Mouse (Mus musculus): ENCODE measurements at regions not wholly inside any gene's neighbourhood (a gene's known extent, or its start where the extent isn't known, plus 50 kb on each side); places are given as distances from the start of the nearest gene placed in this dataset.

DNA sequence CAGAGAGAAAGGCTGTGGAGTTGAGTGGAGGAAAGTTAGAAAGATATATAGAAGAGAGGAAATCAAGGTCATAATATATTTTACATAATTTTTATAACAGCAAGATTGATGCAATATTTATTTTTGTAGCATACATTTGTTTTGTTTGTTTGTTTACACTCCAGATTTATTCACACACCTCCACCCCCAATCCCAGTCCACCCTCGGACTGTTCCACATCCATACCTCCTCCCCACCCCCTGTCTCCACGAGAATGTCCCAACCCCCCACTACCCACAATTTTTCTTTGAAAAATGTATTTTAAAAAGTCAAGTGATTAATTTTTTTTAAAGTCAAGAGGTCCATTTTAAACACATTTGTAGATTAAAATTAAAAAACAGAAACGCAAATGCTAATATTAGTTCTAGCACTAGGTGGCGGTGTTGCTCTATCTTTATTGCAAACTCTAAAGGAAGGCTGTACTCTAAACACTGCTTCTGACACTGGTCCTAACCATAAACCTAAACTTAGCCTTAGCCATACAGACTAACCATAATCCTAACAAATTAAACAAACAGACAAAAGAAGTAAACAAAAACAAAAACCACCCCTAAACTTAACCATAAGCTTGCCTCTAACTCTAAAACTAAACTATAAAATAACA lies 67.8 kb downstream of the Olfr1505 start:
- DNase-seq (ENCODE audit: low spot score in 2 of 2), result peak; percentile 17 to 58

DNA sequence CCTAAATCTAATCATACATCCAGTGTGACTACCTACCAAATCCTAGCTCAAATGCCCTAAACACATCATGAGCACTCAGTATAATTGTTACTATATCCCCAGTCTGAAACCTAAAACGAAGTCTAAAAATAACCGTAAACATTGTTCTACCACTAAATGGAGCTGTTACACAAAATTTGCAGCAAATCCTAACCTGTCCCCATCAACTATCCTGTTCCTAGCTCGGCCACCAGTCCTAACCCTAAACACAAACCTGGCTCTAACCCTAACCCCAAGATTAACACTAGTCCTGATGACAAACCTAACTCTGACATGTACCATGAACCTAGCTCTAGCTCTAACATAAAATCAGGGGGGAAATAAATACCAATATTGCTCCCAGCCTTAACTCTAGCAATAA lies 69.5 kb downstream of the Olfr1505 start:
- no peak for DNase-seq (ENCODE audit: low spot score in 2 of 2)
